Mouse (Mus musculus) R1 (cell line): ENCODE measurements around the gene Dock9.
"Not testable (repeated sequence)": the region's sequence is repeated elsewhere in the genome, so short reads cannot be mapped to it uniquely, and the experiment has no call there.

Experiments
- DNase-seq: peaks from one replicate; pipeline ENCODE4 v3.0.0-alpha.2; 2018; ENCODE audit warnings: low read depth, low spot score

Dock9 gene

GRCm38 (mm10) chr14:121705644-121706043 lies 92.0 kb downstream of the Dock9 start:
- DNase-seq = no peak

- DNase-seq = no peak
Observed at GRCm38 (mm10) chr14:121702534-121702933, 95.1 kb downstream of the Dock9 start.

- no peak for DNase-seq
Observed at GRCm38 (mm10) chr14:121700013-121700412, 97.6 kb downstream of the Dock9 start.

GRCm38 (mm10) chr14:121698620-121698950 lies 99.1 kb downstream of the Dock9 start:
- DNase-seq = no peak

- peak; percentile 56 for DNase-seq
Observed at GRCm38 (mm10) chr14:121697709-121698619, 99.7 kb downstream of the Dock9 start.

GRCm38 (mm10) chr14:121697143-121697680 lies 100.4 kb downstream of the Dock9 start:
- DNase-seq = no peak

- DNase-seq = no peak
Observed at GRCm38 (mm10) chr14:121696429-121697118, 101.1 kb downstream of the Dock9 start.

GRCm38 (mm10) chr14:121694706-121695105 lies 102.9 kb downstream of the Dock9 start:
- no peak for DNase-seq

- no peak for DNase-seq
Observed at GRCm38 (mm10) chr14:121693991-121694594, 103.5 kb downstream of the Dock9 start.

GRCm38 (mm10) chr14:121689649-121690048 lies 108.0 kb downstream of the Dock9 start:
- DNase-seq = not testable (repeated sequence)

GRCm38 (mm10) chr14:121688175-121688574 lies 109.5 kb downstream of the Dock9 start:
- DNase-seq = no peak

GRCm38 (mm10) chr14:121687274-121687673 lies 110.4 kb downstream of the Dock9 start:
- no peak for DNase-seq

GRCm38 (mm10) chr14:121678913-121679312 lies 118.7 kb downstream of the Dock9 start:
- no peak for DNase-seq

GRCm38 (mm10) chr14:121678445-121678844 lies 119.2 kb downstream of the Dock9 start:
- no peak for DNase-seq

GRCm38 (mm10) chr14:121676596-121677330 lies 120.9 kb downstream of the Dock9 start:
- DNase-seq = no peak

GRCm38 (mm10) chr14:121676121-121676591 lies 121.5 kb downstream of the Dock9 start:
- DNase-seq = peak; percentile 80

- peak; percentile 78 for DNase-seq
Observed at GRCm38 (mm10) chr14:121675579-121675978, 122.1 kb downstream of the Dock9 start.

- DNase-seq = no peak
Observed at GRCm38 (mm10) chr14:121675146-121675545, 122.5 kb downstream of the Dock9 start.

- DNase-seq = no peak
Observed at GRCm38 (mm10) chr14:121670016-121670415, 127.6 kb downstream of the Dock9 start.

- no peak for DNase-seq
Observed at GRCm38 (mm10) chr14:121666641-121667274, 130.9 kb downstream of the Dock9 start.
